Mouse (Mus musculus): ENCODE data around the gene Mfsd2a. TPM values are rescaled to one million over a fixed set of nuclear protein-coding genes. Genes with fewer than 3 reads are reported as not detected.

The Mfsd2a gene
- total RNA-seq, 2 experiments from 2014 or later, result 0.24 TPM; not detected in 1

DNA sequence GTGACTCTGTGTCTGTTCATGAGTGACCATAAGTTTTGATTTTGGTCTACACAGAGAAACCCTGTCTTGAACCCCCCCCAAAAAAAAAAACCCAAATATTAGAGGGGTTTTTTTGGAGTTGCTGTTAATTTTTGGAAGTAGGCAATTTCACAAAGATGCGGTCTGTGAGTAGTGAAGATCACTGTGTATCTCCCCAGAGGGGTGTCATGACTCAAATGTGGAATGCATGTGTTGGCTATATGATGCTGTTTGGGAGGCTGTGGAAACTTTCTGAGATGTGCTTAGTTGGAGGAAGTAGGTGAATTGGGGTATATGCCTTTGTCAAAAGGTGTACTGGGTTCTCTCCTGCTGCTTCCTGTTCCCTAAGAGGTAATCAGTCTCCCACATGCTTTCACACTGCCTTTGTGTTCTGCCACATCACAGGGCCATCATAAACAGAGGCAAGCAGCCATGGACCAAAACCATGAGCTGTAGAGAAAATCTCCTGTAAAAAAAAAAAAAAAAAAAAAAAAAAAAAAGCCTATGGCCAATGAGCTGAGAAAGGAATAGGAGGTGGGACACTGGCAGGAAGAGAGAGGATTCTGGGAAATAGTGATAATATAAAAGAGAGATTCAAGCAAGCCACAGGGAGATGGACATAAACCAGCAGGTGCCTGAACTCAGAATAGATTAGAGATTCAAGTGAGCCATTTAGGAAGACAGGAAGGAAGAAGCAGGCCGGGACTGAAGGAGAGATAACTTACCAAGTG, 21.8 kb downstream of the Mfsd2a start:
- intact Hi-C loops (cut with DNase I), result no loop called here
- DNase-seq, result no peak

DNA sequence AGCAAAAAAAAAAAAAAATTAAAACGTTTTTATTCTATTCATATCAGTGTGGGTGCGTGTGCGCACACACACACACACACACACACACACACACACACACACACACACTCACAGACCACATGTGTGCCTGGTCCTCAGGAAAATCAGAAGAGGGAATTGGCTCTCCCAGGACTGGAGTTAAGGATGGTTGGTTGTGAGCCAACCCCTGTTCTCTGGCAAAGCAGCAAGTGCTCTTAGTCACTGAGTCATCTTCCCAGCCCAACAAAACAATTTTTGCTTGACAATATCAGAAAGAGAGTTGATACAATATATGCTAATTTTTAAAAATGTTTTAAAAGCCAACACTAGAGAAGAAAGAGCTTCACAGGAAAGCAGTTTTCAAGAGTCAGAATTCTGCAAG, 23.5 kb downstream of the Mfsd2a start:
- intact Hi-C loops (cut with DNase I), result no loop called here
- peak; percentile 21 to 29 for DNase-seq

DNA sequence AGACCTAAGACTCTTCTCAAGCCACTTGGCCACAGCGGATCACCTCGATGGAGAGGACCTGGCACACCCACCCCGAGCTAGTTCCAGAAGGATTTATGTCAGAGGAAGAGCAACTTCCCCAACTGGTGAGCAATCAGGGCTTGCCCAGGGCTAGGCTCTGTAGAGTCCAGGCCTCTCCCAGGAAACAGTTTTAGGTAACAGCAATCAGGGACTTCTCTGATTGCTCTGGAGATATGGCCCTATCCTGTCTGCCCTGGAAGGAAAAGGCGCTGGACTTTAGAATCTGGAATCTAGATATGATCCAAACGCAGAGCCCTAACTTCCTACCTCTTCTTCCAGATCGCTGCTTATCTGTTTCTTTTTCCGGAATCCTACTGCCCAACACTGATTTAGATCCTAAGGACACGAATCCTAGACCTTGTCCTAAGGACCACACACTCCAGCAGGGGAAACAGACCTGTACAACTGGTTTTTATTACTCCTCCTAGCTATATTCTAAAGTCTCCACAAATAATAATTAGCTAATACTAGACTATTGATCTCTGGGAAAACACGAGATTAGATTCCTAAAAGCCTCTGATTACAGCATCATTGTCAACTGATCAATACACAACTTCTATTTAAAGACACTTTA, 25.4 kb downstream of the Mfsd2a start:
- DNase-seq, result no peak
- intact Hi-C loops (cut with DNase I), result no loop called here

DNA sequence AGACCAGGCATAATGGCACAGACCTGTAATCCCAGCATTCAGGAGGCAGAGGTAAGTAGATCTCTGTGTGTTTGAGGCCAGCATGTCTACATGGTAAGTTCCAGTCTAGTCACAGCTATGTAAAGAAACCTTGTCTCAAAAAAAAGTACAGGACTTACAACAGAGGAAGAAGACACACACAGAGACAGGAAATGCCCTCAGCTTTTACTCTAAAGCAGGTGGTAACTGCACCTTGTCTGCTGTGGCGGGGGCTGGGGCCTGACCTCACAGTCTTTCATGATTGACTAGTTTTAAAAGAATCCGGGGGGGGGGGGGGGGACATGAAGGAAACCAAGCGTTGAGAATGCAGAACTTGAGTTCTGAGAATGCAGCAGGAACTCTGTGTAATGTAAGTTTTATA, 27.1 kb downstream of the Mfsd2a start:
- no peak for DNase-seq
- intact Hi-C loops (cut with DNase I), result no loop called here

DNA sequence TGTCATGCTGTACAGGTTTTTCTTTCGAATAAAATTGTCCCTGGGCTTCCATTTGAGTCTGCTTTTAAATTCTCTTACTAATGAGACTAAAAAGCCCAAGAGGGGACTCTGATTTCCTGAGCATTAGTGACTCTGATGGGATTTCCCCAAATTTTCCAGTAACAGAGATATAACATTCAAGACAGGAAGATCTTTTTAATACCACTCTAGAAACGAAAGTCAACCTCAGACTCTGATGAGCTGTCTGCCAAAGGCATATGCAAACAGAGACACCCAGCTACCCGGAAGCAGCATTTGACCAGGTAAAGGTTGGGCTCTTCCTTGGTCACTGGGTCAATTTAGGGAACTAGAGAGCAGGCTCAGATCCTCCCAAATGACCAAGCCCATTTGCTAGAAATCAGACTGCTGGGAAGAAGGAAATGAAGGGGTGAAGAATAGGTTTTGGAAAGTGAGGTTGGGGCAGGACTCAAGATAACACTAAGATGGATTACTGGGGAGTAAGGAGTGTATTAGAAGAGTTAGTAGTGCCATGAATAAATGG, 27.9 kb downstream of the Mfsd2a start:
- DNase-seq, result no peak
- intact Hi-C loops (cut with DNase I), result no loop called here

DNA sequence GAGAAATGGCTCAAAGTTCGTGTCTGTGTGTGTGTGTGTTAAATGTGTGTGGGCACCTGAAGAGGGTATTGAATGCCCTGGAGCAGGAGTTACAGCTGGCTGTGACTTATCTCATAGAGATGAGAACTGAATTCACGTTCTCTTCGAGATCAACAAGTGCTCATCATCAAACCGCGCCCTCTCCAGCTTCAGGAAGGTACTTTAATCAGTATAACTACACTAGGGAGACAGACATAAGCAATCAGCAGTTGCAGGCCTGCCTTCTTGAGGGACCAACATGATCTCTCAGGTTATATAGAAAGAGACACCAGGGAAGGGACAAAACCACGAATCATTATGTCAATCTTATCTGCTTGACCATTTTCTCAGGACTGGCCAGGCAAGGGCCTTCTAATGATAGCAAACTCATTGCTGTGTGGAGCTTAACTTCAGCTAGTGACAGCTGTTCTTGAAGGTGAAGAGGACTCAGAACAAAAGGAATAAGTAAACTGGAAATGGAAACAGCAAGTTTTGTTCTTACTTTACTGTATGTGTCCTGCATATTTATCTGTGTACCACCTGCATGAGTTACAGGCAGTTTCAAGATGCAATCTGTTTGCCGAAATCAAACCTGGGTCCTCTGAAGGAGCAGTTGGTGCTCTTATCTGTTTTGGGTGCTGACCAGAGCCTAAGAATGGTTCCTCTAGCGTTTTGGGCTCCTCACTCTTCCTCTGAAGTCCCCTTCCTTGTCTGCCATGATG, 28.6 kb downstream of the Mfsd2a start:
- intact Hi-C loops (cut with DNase I), result no loop called here
- no peak for DNase-seq

DNA sequence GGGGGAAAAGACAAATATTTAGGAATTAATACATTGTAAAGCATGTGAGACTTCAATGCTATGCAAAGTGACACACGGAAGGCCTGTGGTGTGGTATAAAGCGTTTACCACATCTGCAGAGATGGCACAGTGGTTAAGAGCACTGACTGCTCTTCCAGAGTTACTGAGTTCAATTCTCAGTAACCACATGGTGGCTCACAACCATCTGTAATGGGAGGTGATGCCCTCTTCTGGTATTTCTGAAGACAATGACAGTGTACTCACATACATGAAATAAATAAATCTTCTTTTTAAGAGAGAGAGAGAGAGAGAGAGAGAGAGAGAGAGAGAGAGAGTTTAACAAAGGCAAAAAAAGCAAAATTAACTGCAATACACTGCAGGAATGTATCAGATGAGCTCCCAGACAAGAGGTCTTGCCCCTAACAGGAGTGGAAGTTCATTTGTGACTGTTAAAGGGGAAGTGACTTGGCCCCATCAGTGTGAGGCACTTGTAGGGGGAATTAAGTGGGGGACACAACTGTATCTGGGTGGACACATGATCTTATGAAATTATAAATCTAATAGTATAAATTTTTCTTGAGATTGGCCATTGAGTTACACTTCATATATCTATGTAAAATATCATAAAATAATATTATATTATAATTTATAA, 29.9 kb downstream of the Mfsd2a start:
- DNase-seq, result no peak
- intact Hi-C loops (cut with DNase I), result no loop called here

DNA sequence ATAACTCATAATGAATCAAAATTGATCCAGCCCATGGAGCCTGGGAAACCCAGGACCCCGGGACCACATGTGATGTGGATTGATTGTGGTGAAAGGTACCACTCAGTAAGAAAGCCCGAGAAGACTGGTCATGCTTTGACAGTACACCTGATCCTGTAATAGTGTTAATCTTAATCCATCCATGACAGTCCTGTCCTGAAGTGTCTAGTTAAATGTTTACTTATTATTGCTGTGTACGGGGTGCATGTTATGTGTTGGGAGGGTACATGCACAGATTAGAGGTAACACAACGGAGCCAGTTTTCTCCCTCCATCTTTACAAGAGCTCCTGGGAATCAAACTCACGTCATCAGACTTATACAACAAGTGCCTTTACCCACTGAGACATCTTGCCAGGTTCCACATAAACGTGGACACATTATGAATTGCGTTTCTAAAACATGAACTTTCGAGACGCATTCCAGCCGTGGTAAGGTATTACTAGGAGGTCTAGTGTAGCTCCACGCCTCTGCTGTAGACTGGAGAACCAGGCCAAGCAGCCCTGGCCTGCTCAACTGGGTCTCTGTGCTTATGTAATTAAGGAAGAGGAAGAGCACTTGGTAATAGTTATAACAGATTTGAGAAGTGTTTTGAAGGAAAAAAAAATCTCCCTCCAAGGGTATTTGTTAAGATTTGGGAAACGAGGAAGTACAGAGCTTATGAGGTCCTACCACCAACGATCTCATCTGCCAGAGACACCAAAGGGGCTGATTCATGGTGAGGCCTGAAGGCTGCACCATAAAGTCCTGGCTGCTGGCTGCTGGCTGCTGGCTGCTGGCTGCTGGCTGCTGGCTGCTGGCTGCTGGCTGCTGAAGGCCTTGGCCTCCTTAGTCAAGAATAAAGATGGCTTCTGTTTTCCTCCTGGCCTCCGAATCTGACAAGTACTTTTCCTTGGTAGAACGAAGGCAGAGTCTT, 37.3 kb downstream of the Mfsd2a start:
- DNase-seq, result peak in 1 of 2 experiments; percentile 23
- intact Hi-C loops (cut with DNase I), result no loop called here

DNA sequence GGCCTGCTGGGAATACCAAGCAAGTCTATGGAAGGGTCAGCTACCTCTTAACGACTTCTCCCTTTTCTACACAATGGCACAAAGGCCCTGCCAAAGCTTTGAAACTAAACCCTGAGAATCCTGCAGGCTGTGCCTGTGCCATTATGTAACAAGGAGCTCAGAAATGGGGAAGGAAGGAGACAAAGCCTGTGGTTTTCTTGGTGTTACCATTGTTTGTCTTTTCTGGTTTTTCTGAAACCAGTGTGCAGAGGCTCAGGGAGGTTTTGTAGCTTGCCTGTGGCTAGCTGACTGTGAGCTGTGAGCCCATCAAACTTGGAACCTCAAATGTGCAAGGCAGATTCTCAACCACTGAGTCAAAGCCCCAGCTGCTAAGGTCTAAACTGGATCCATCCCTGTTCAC, 38.1 kb downstream of the Mfsd2a start:
- intact Hi-C loops (cut with DNase I), result no loop called here
- no peak for DNase-seq

DNA sequence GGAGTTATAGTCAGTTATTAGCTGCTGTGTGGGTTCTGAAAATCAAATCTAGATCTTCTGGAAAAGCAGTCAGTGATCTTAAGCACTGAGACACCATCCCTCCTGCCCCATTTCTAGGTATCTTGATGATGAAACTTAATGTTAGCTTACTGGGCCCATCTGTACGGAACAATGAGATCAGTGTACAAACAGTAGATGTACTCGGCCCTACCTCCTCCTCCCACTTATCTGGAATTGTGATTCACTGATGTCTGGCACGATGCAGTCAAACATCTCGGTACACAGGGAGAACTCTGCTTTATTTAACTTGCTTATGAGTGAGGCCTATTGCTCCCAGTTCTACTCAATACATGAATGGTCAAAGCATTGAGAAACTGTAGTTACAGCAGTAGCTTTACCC, 45.0 kb downstream of the Mfsd2a start:
- intact Hi-C loops (cut with DNase I), result no loop called here
- DNase-seq, result no peak

DNA sequence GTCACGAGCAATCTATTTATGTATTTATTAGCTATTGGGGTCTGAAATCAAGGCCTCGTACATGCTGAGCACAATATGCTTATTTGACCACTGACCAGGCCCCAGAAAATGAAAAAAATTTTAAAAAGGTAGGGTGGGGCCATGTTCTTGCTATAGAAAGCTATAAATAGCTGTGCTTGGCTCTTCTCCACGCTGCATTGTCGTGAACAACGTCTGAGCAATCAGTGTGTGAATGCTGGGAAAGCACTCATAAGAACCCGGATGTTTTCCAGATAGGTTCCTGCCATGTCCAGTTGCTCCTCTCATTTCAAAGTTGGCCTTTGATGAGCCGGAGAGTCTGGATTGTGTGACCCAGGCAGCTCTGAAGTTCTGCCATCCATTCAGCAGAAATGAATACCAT, 46.8 kb downstream of the Mfsd2a start:
- no peak for DNase-seq
- intact Hi-C loops (cut with DNase I), result loop anchor here (5.0 kb wide), 2 partner anchors 73 to 168 kb away; no protein-coding TSS in a partner anchor

DNA sequence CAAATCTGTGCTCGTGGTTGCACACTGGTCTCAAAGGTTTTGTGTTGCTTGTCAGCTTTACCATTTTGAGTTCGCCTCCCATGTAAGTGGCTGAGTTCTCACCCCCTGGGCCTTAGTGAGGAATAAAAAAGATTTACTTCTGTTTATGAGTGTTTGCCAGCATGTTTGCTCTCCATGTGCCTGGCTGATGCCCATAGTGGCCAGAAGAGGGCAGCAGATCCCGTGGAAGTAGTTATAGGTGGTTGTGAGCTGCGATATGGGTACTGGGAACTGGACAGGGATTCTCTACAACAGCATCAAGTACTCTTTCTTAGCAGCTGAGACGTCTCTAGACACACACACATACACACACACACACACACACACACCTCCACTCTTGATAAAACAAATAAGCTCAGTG, 48.4 kb downstream of the Mfsd2a start:
- intact Hi-C loops (cut with DNase I), result loop anchor here (5.0 kb wide), 2 partner anchors 75 to 170 kb away; no protein-coding TSS in a partner anchor

DNA sequence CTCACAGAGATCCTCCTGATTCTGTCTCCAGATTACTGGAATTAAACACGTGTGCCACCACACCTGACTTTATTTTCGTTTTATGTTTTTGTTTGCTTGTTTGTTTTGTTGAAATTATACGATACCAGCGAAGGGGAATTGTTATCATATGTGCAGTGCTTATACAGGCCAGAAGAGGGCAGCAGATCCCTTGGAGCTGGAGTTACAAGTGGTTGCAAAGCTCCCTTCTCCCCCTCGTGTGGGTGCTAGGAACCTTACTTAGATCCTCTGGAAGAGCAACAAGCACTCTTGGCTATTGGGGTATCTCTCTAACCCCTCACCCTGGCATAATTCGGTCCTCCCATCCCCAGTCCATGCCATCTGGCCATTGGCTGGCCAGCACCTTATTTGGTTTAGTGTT, 50.4 kb downstream of the Mfsd2a start:
- intact Hi-C loops (cut with DNase I), result loop anchor here (5.0 kb wide), 2 partner anchors 77 to 172 kb away; no protein-coding TSS in a partner anchor
- DNase-seq, result no peak

More for the DNA sequence above, 48.4 kb downstream of the Mfsd2a start:
- no peak for DNase-seq

DNA sequence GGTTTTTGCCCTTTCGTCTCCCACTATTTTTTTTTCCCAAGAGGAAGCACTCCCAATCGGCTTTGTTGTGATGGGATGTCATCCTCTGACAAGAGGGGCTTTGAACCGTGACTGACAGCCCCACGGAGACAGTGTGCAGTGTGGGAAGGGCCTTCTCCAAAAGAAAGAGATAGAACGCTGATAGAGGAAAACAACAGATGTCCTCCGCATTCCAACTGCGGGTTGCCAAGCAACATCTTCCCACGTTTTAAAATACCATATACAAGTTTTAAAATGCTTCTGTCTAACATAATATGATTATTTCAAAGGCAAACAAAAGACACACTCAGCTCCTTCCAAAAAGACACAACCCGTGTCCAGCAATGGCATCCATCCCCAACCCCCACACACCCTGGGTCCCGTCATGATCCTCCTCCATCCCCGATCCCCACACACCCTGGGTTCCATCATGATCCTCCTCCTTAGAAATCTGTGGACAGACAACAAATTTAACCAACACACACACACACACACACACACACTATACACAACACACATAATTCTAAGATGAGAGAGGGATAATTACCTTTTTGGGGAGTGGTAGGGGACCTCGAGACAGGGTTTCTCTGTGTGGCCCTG, 51.3 kb downstream of the Mfsd2a start:
- DNase-seq, result no peak
- intact Hi-C loops (cut with DNase I), result loop anchor here (5.0 kb wide), 2 partner anchors 78 to 173 kb away; no protein-coding TSS in a partner anchor

DNA sequence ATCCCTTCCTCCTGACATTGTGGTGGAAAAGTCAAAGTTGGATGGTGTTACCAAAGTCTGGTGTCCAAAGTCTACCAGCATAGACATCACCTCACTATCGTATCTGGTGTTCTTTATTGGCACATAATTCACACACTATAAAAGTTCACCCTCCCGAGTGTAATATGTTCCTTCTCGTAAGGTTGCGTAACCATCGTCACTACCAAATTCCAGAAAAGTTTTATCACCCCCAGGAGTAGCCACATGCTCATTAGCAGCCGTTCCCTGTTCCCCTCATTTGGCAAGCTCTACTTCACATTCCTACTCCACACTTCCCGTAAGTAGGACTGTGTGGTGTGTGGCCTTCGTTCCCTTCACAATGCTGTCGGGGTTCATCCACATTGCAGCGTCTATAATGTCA, 55.6 kb downstream of the Mfsd2a start:
- no peak for DNase-seq
- intact Hi-C loops (cut with DNase I), result no loop called here

DNA sequence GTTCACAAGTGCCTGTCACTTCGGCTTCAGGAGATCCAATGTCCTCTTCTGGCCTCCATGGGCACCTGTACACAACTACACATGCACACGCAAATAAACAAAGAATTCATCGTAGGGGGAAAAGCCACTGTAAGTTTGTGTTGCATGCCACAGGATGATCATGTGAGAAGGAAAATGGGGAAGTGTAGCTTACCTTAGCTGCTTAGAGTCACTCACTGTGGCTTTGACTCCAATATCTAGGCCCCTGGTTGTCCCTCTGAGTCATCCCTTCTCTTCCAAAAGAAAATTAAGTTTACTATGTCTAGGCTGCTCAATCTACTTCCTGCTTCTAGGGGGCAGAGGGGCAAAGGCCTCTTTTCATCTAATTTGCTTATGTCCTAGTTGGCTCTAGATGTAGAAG, 57.3 kb downstream of the Mfsd2a start:
- no peak for DNase-seq
- intact Hi-C loops (cut with DNase I), result no loop called here

DNA sequence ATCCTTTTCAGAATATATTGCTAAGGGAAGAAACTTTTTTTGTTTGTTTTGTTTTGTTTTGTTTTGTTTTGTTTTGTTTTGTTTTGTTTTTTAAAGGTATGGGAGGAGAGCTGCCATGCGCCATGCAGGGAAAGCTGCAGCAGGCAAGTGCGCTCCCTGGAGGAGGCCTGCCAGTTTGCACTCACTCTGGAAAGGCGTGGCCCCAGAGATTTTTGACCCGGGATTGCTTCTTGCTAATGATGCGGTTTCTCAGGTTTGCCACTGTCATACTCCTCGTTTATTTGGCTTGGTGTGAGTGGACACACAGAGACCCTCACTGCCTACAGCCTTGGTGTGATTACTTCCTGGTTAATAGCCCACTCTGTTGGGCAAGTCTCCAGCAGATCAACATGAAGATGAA, 58.8 kb downstream of the Mfsd2a start:
- peak; percentile 28 to 54 for DNase-seq
- intact Hi-C loops (cut with DNase I), result no loop called here

DNA sequence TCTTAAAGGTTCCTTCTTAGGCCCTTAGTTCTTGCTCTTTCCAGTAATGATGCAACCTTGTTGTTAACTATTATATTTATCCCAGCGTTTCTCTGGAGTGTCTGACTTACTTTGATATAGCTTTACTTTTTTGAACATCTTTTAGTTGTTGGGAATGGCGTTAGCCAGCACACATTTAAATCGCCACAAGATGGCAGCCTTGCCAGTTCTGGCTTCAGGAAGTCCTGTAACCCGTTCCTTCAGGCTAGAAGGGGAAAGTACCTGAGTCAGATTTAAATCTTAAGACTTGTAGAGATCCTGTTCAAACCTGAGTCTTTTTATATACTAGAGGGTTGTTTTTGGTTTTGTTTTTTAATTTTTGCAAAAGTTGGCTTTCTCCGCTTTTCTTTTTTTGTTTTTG, 62.7 kb downstream of the Mfsd2a start:
- peak; percentile 61 to 79 for DNase-seq
- intact Hi-C loops (cut with DNase I), result loop anchor here (2.0 to 5.0 kb wide), 2 partner anchors 86 to 184 kb away; no protein-coding TSS in a partner anchor

DNA sequence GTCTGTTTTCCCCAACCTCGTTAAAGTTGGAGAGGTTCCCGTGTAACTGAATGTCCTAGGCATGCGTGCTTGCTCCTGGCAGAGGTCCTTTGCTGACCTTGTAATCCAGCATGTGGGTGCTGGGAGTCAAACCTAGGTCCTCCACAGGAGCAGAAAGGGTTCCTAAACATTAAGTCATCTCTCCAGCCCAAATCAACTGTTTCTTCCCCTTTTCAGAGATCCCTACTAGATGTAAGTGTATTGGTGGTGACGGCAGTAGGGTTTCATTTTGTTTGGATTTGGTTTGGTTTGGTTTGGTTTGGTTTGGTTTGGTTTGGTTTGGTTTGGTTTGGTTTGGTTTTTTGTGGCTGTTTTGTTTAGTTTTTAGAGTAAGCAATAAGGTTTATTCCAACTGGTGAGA, 63.2 kb downstream of the Mfsd2a start:
- intact Hi-C loops (cut with DNase I), result loop anchor here (2.0 to 5.0 kb wide), 2 partner anchors 87 to 185 kb away; no protein-coding TSS in a partner anchor
- DNase-seq, result no peak
